Mouse (Mus musculus): Measurements from ENCODE around the gene Gstt3. TPM values are rescaled to one million over a fixed set of nuclear protein-coding genes. Genes with fewer than 3 reads are reported as not detected.

The Gstt3 gene
- 21.4 and 24.9 TPM in 2 replicates for total RNA-seq (2021)
- long read RNA-seq, transcript Gstt3-201 (5 exons, 1,880 nt), result major isoform, 33 of 41 reads
- long read RNA-seq, partial matches to known transcripts, result 1 of 41 reads
- long read RNA-seq, other reads (novel, unspliced or antisense), result 7 of 41 reads

- DNase-seq, result peak; percentile 69
Observed at GRCm38 (mm10) chr10:75780769-75781578, at the start of gene Gstt3, which contains the start of gene Gm20441. Gene Gstt3, minus strand, starts transcription at chr10:75781414. Gene Gm20441, minus strand, starts transcription at chr10:75780954.

GRCm38 (mm10) chr10:75830275-75830670 is 49.1 kb upstream of the Gstt3 start:
- no peak for DNase-seq

- no peak for DNase-seq
Observed at GRCm38 (mm10) chr10:75829529-75830274, 48.5 kb upstream of the Gstt3 start.

- peak; percentile 40 for DNase-seq
Observed at GRCm38 (mm10) chr10:75828500-75828931, 47.3 kb upstream of the Gstt3 start.

- DNase-seq, result peak; percentile 71
Observed at GRCm38 (mm10) chr10:75827668-75828360, 46.6 kb upstream of the Gstt3 start.

- DNase-seq, result no peak
Observed at GRCm38 (mm10) chr10:75824530-75824929, 43.3 kb upstream of the Gstt3 start.

GRCm38 (mm10) chr10:75823782-75824181 is 42.6 kb upstream of the Gstt3 start:
- DNase-seq, result no peak

- no peak for DNase-seq
Observed at GRCm38 (mm10) chr10:75822443-75822842, 41.2 kb upstream of the Gstt3 start, which contains the start of gene Gstt4. Gene Gstt4, minus strand, starts transcription at chr10:75822543.

GRCm38 (mm10) chr10:75819882-75820281 is 38.7 kb upstream of the Gstt3 start:
- DNase-seq, result no peak

GRCm38 (mm10) chr10:75818641-75819040 is 37.4 kb upstream of the Gstt3 start:
- no peak for DNase-seq

- DNase-seq, result no peak
Observed at GRCm38 (mm10) chr10:75804217-75804616, 23.0 kb upstream of the Gstt3 start.

- DNase-seq, result peak; percentile 71
Observed at GRCm38 (mm10) chr10:75798176-75798696, 17.0 kb upstream of the Gstt3 start, which contains the start of gene Gstt1. Gene Gstt1, minus strand, starts transcription at chr10:75798584.

GRCm38 (mm10) chr10:75797619-75798175 is 16.5 kb upstream of the Gstt3 start:
- peak; percentile 55 for DNase-seq

GRCm38 (mm10) chr10:75796731-75797516 is 15.7 kb upstream of the Gstt3 start:
- DNase-seq, result no peak

- no peak for DNase-seq
Observed at GRCm38 (mm10) chr10:75794880-75795279, 13.7 kb upstream of the Gstt3 start.

GRCm38 (mm10) chr10:75790773-75791172 is 9.6 kb upstream of the Gstt3 start:
- no peak for DNase-seq

GRCm38 (mm10) chr10:75789841-75790240 is 8.6 kb upstream of the Gstt3 start:
- no peak for DNase-seq

GRCm38 (mm10) chr10:75789081-75789735 is 8.0 kb upstream of the Gstt3 start:
- DNase-seq, result no peak

- no peak for DNase-seq
Observed at GRCm38 (mm10) chr10:75788277-75788676, 7.1 kb upstream of the Gstt3 start.

GRCm38 (mm10) chr10:75785442-75785841 is 4.2 kb upstream of the Gstt3 start:
- DNase-seq, result no peak
